Mouse (Mus musculus): ENCODE data around the gene Gas2l3.

GRCm38 (mm10) chr10:89489459-89489858 is 45.7 kb upstream of the Gas2l3 start:
- TF ChIP-seq CTCF (IDR thresholded peaks at IDR 0.05; ENCODE audit: borderline replicate concordance, insufficient read depth, low read length) (no peak), POLR2A (IDR thresholded peaks at IDR 0.05; ENCODE audit: low read depth, low read length) (no peak)
